Mouse (Mus musculus): ENCODE results near the gene Ccl9. TPM values are rescaled to one million over a fixed set of nuclear protein-coding genes. Genes with fewer than 3 reads are reported as not detected.

Ccl9 gene
- polyA plus RNA-seq, 1 experiment from 2014 or later = 54.3 TPM

DNA sequence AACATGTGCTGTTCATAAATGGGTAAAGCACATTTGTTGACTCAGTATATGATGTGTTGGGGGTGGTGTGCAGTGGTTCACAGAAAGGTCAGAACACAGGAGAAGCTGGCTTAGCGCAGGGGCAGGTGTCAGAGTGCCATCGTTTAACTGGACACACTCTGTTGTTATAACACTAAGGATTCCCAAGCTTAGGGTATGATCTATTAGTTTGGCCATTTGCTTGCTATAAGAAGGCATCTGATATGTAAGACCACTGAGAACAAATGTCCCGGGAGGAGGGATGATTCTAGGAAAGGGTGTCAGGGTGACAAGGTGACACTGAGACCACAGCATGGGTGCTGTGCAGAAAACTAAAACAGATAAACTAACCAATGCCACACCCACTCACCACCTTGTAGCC lies 41.6 kb downstream of the Ccl9 start:
- Histone ChIP-seq H3K27me3 (no peaks in the 10 kb centered on the region), H3K4me1 (replicated peaks) (peaks cover 7% of the 10 kb centered on the region; the same call in 1 of the 2 replicates), H3K36me3 (replicated peaks) (no peaks in the 10 kb centered on the region), H3K27ac (replicated peaks) (no peak overlapping the region), H3K4me2 (no peak overlapping the region), H3K4me3 (replicated peaks) (no peak overlapping the region), H3K9me3 (replicated peaks) (no peaks in the 10 kb centered on the region), H3K9ac (no peak overlapping the region)
- WGBS (ENCODE audit: insufficient replicate concordance) = 46% methylated on average over 3 of the region's 3 CpGs
- ATAC-seq (ENCODE audit: insufficient read depth) = no peak

DNA sequence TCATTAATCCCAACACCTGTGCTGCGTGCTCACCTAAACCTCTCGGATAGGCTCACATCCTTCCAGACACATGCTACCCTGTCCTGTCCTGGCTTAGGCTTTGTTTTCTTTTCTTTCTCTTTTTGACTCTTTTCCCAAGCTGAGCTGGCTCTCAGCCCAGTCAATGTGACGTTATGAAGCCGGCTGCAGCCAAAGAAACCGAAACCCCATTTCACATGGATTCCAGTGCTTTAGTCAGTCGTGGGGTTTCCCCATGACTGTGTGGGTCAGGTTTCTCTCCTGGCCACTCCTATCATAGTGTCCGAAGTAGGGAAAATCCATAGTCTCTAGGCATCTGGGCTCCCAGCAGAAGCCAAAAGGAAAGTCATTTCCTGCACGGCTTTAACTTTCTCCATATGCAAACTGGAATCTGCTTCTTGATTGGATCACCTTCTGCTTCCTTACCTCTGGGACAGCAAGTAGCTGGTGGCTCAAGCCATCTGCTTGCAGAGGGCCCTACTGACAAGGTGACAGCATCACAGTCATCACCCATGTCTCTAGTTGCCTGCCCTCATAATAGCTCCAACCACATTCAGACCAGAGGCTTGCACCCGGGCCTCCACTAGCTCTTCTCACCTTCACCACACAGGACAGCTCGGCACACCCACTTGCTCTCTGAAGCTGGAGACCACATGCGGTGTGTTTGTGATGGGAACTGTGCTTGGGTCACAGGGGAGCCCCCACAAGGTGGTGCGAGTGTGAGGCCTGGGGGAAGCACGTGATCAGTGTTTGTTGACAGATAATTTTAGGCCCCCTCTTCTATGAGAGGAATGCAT lies 43.6 kb downstream of the Ccl9 start:
- no peak overlapping the region for H3K27ac ChIP-seq (replicated peaks)
- H3K36me3 ChIP-seq (replicated peaks) = no peaks in the 10 kb centered on the region
- H3K27me3 ChIP-seq = no peaks in the 10 kb centered on the region
- ATAC-seq (ENCODE audit: insufficient read depth) = no peak
- no peak overlapping the region for H3K4me3 ChIP-seq (replicated peaks)
- H3K9me3 ChIP-seq (replicated peaks) = no peaks in the 10 kb centered on the region
- 49% methylated on average over 13 of the region's 13 CpGs for WGBS (ENCODE audit: insufficient replicate concordance)
- no peak overlapping the region for H3K9ac ChIP-seq
- peaks cover 7% of the 10 kb centered on the region; the same call in 1 of the 2 replicates for H3K4me1 ChIP-seq (replicated peaks)
- H3K4me2 ChIP-seq = no peak overlapping the region; the same call in 1 of the 2 replicates

DNA sequence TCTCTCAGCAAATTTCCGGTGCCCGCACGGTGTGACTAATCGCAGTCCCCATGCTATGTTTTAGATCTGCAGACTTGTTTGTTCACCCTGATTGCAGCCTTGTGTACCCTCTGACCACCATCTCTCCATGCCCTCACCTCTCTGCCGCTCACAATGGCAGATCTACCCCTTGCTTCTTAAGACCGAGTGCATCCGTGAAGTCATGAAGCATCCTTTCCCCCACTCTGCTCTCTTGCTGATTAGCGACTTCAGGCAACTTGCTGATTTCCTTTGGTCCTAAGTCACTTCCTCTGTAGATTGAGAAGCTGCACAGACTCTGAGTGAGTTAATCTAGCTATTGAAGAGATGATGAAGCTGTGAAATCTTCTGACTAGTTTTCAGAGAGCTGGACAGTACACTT lies 44.3 kb downstream of the Ccl9 start:
- H3K36me3 ChIP-seq (replicated peaks) = no peaks in the 10 kb centered on the region
- no peak overlapping the region for H3K27ac ChIP-seq (replicated peaks)
- no peak overlapping the region for H3K4me2 ChIP-seq
- WGBS (ENCODE audit: insufficient replicate concordance) = 55% methylated on average over 8 of the region's 8 CpGs
- ATAC-seq (ENCODE audit: insufficient read depth) = no peak
- peaks cover 7% of the 10 kb centered on the region; the same call in 1 of the 2 replicates for H3K4me1 ChIP-seq (replicated peaks)
- H3K9me3 ChIP-seq (replicated peaks) = no peaks in the 10 kb centered on the region
- no peak overlapping the region for H3K9ac ChIP-seq
- no peaks in the 10 kb centered on the region for H3K27me3 ChIP-seq
- H3K4me3 ChIP-seq (replicated peaks) = no peak overlapping the region

DNA sequence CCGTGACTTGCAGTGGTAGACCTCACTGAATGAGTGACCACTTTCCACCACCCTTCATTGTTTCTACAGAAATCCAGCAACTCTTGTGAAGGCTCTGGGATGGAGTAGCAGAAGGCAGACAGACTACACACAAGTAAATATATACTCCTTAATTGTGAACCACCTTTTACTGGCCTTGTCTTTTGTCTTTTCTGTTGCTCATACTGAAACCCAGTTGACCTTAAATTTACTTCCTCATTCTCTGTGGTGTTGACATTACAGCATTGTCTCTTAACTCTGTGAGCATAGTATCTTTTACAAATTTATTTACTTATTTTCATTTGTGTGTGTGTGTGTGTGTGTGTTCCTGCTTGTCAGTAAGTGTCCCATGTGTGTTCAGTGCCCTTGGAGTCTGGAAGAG lies 45.2 kb downstream of the Ccl9 start:
- H3K27me3 ChIP-seq = no peaks in the 10 kb centered on the region; the same call in 1 of the 2 replicates
- H3K4me1 ChIP-seq (replicated peaks) = peaks cover 5% of the 10 kb centered on the region; the same call in 1 of the 2 replicates
- no peak overlapping the region for H3K4me2 ChIP-seq
- ATAC-seq (ENCODE audit: insufficient read depth) = no peak
- H3K36me3 ChIP-seq (replicated peaks) = no peaks in the 10 kb centered on the region
- H3K27ac ChIP-seq (replicated peaks) = no peak overlapping the region
- WGBS (ENCODE audit: insufficient replicate concordance) = 81% methylated on average over 1 of the region's 1 CpGs
- H3K4me3 ChIP-seq (replicated peaks) = no peak overlapping the region
- H3K9me3 ChIP-seq (replicated peaks) = no peaks in the 10 kb centered on the region
- H3K9ac ChIP-seq = no peak overlapping the region

DNA sequence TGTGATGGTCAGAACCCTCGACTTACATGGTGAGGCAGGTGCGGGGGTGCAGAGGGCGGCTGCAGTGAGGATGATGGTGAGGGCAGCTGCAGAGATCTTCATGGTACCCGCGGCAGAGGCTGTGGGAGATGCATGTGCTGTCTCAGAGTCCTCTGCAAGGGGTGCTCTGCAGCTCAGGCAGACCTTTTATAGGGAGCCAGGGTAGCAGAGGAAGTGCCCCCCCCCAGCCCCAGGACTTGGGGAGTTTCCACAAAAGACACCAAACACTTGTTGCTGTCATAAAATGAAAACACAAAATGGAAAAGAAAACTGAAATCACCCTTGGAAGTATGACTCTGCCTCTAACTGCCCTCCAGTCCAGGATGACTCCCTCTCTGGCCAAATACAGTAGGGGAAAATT lies 48.1 kb downstream of the Ccl9 start, which contains the start of gene Ccl5:
Gene Ccl5 (minus strand): TSS at position 159 of the 400 bp plus-strand sequence.
- 73% methylated on average over 5 of the region's 5 CpGs for WGBS (ENCODE audit: insufficient replicate concordance)
- no peak within 1 kb of the TSS for H3K4me3 ChIP-seq (replicated peaks)

DNA sequence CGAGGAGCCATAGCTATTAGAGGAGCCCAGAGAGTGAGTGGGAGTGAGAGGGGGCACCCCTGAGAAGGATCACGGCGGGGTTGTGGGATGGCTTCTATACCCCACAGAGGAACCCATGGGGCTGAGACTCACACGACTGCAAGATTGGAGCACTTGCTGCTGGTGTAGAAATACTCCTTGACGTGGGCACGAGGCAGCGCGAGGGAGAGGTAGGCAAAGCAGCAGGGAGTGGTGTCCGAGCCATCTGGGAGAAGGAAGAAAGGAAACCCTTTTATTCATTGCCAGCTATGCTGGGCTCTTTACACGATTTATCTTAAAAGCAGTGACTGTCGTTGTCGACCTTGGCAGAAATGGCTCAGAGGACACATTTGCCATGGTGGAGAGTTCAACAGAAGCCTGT lies 49.4 kb downstream of the Ccl9 start:
- no peaks in the 10 kb centered on the region for H3K4me1 ChIP-seq (replicated peaks)
- no peaks in the 10 kb centered on the region for H3K36me3 ChIP-seq (replicated peaks)
- no peak overlapping the region for H3K4me3 ChIP-seq (replicated peaks)
- no peak for ATAC-seq (ENCODE audit: insufficient read depth)
- no peak overlapping the region for H3K4me2 ChIP-seq
- no peaks in the 10 kb centered on the region for H3K9me3 ChIP-seq (replicated peaks)
- H3K27ac ChIP-seq (replicated peaks) = no peak overlapping the region
- H3K9ac ChIP-seq = no peak overlapping the region
- H3K27me3 ChIP-seq = no peaks in the 10 kb centered on the region; the same call in 1 of the 2 replicates
- WGBS (ENCODE audit: insufficient replicate concordance) = 64% methylated on average over 12 of the region's 12 CpGs

More for the DNA sequence above, 48.1 kb downstream of the Ccl9 start, which contains the start of gene Ccl5:
- no peak within 1 kb of the TSS for H3K27ac ChIP-seq (replicated peaks)
- ATAC-seq (ENCODE audit: insufficient read depth) = no peak
- no peaks in the 10 kb centered on the region for H3K9me3 ChIP-seq (replicated peaks)
- no peak within 1 kb of the TSS for H3K4me2 ChIP-seq
- no peak within 1 kb of the TSS for H3K9ac ChIP-seq
- no peaks in the 10 kb centered on the region for H3K36me3 ChIP-seq (replicated peaks)
- H3K4me1 ChIP-seq (replicated peaks) = no peaks in the 10 kb centered on the region; the same call in 1 of the 2 replicates
- H3K27me3 ChIP-seq = no peaks in the 10 kb centered on the region; the same call in 1 of the 2 replicates

Other genes starting within 250 kb of the Ccl9 start
- gene Rasl10b, start 169.5 kb downstream of the Ccl9 start, polyA plus RNA-seq (2015; fragmentation: Nextera tagmentation; extraction: Ambion mirVana) = 0.12 and 0.22 TPM in 2 replicates
- gene Gas2l2, start 149.2 kb downstream of the Ccl9 start, polyA plus RNA-seq (2015; fragmentation: Nextera tagmentation; extraction: Ambion mirVana) = not detected in 2 replicates
- gene 1700020L24Rik, start 141.0 kb downstream of the Ccl9 start, polyA plus RNA-seq (2015; fragmentation: Nextera tagmentation; extraction: Ambion mirVana) = 2.3 and 2.7 TPM in 2 replicates
- gene Mmp28, start 115.6 kb downstream of the Ccl9 start, polyA plus RNA-seq (2015; fragmentation: Nextera tagmentation; extraction: Ambion mirVana) = 0.39 and 0.41 TPM in 2 replicates
- gene Taf15, start 105.5 kb downstream of the Ccl9 start, polyA plus RNA-seq (2015; fragmentation: Nextera tagmentation; extraction: Ambion mirVana) = 3.7 and 3.9 TPM in 2 replicates
- not detected in 2 replicates for gene Heatr9, start 56.5 kb downstream of the Ccl9 start, polyA plus RNA-seq (2015; fragmentation: Nextera tagmentation; extraction: Ambion mirVana)
- 0.53 and 0.93 TPM in 2 replicates for gene Ccl5, start 48.1 kb downstream of the Ccl9 start, polyA plus RNA-seq (2015; fragmentation: Nextera tagmentation; extraction: Ambion mirVana)
- 15.6 and 16.8 TPM in 2 replicates for gene Ccl6, start 14.5 kb upstream of the Ccl9 start, polyA plus RNA-seq (2015; fragmentation: Nextera tagmentation; extraction: Ambion mirVana)
- gene Rpl9-ps1, start 67.0 kb upstream of the Ccl9 start, polyA plus RNA-seq (2015; fragmentation: Nextera tagmentation; extraction: Ambion mirVana) = not detected in 2 replicates
- gene Ccl3, start 70.7 kb upstream of the Ccl9 start, polyA plus RNA-seq (2015; fragmentation: Nextera tagmentation; extraction: Ambion mirVana) = 0.83 and 1.2 TPM in 2 replicates
- gene Ccl4, start 83.9 kb upstream of the Ccl9 start, polyA plus RNA-seq (2015; fragmentation: Nextera tagmentation; extraction: Ambion mirVana) = 0.32 and 0.37 TPM in 2 replicates
- gene Wfdc17, start 125.4 kb upstream of the Ccl9 start, polyA plus RNA-seq (2015; fragmentation: Nextera tagmentation; extraction: Ambion mirVana) = 16.4 and 18.6 TPM in 2 replicates
- gene Wfdc18, start 130.4 kb upstream of the Ccl9 start, polyA plus RNA-seq (2015; fragmentation: Nextera tagmentation; extraction: Ambion mirVana) = not detected in 2 replicates
- 45.7 and 46.2 TPM in 2 replicates for gene Wfdc21, start 168.3 kb upstream of the Ccl9 start, polyA plus RNA-seq (2015; fragmentation: Nextera tagmentation; extraction: Ambion mirVana)
- 6.2 and 6.7 TPM in 2 replicates for gene Heatr6, start 175.1 kb upstream of the Ccl9 start, polyA plus RNA-seq (2015; fragmentation: Nextera tagmentation; extraction: Ambion mirVana)

All from liver, embryonic 15.5 days (tissue).